Mouse (Mus musculus) stomach, embryonic 16.5 days (tissue): Measurements from ENCODE around the gene Slc28a1. TPM values are rescaled to one million over a fixed set of nuclear protein-coding genes. Genes with fewer than 3 reads are reported as not detected.

Experiments
- ATAC-seq: fragments of 200-750 bp; cut with Nextera tagmentation; 2 replicates; pipeline ENCODE4 v1.8.0; 2017; ENCODE audit warnings: moderate number of reproducible peaks, moderate TSS enrichment; ENCODE audit not compliant: insufficient read depth, low FRiP score
- H3K27ac ChIP-seq: fragments of 300-500 bp; sonication (generic); 2 replicates; pipeline ENCODE4 v1.5.1; 2014; ENCODE audit warnings: low read length
- H3K27me3 ChIP-seq: fragments of 300-500 bp; sonication (generic); 2 replicates; pipeline ENCODE4 v1.6.1; 2014; ENCODE audit warnings: low read length, control low read depth, mixed read lengths; ENCODE audit not compliant: control insufficient read depth, insufficient read depth
- H3K36me3 ChIP-seq: fragments of 300-500 bp; sonication (generic); 2 replicates; pipeline ENCODE4 v1.6.1; 2014; ENCODE audit warnings: low read length; ENCODE audit not compliant: control insufficient read depth, insufficient read depth
- H3K4me1 ChIP-seq: fragments of 300-500 bp; sonication (generic); 2 replicates; pipeline ENCODE4 v1.6.1; 2014; ENCODE audit warnings: low read length, control low read depth, mixed read lengths; ENCODE audit not compliant: control insufficient read depth, insufficient read depth
- H3K4me2 ChIP-seq: fragments of 300-500 bp; sonication (generic); 2 replicates; pipeline ENCODE4 v1.6.1; 2014; ENCODE audit warnings: low read depth, low read length, mixed read lengths
- H3K4me3 ChIP-seq: fragments of 300-500 bp; sonication (generic); replicated peaks from 2 replicates; pipeline ENCODE4 v1.5.1; 2014; ENCODE audit warnings: mild to moderate bottlenecking, low read length
- H3K9ac ChIP-seq: fragments of 300-500 bp; sonication (generic); 2 replicates; pipeline ENCODE4 v1.6.1; 2014; ENCODE audit warnings: low read length
- H3K9me3 ChIP-seq: fragments of 300-500 bp; sonication (generic); replicated peaks from 2 replicates; pipeline ENCODE4 v1.6.1; 2016; ENCODE audit warnings: low read length, control low read depth; ENCODE audit not compliant: control insufficient read depth
- WGBS: fragments of 180-500 bp; shearing (Covaris S2); extraction: QIAGEN DNeasy Blood & Tissue Kit; methylation state at CpG from one replicate; pipeline ENCODE4 v1.1.7; 2014; 5-methylcytosine and 5-hydroxymethylcytosine counted together
- polyA plus RNA-seq: library from polyadenylated mRNA; unstranded; fragments of >200 nt; fragmentation: Nextera tagmentation; extraction: Ambion mirVana; gene quantifications from 2 replicates; pipeline ENCODE4 v1.2.1, GENCODE M21; 2015

Slc28a1 gene
- polyA plus RNA-seq, 1 experiment from 2014 or later: 0.77 TPM

DNA sequence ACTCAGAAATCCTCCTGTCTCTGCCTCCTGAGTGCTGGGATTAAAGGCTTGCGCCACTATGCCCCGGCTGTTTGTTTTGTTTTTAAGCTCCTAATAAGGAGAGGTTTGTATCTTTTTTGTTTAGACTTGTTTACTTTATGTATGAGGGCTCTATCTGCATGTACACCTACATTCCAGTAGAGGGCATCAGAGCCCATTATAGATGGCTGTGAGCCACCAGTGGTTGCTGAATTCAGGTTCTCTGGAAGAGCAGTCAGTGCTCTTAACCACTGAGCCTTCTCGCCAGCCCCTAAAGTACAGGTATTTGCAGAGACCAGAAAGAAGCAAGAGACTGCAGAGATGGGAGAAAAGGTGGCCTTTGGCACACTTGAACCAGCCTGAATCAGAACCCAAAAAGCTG, 52.5 kb downstream of the Slc28a1 start:
- Histone ChIP-seq H3K4me3 (no peak overlapping the region), H3K27me3 (no peaks in the 10 kb centered on the region), H3K36me3 (no peaks in the 10 kb centered on the region), H3K9me3 (no peaks in the 10 kb centered on the region), H3K4me1 (no peaks in the 10 kb centered on the region), H3K9ac (no peak overlapping the region), H3K27ac (no peak overlapping the region), H3K4me2 (no peak overlapping the region)
- no peak; the same call in 1 of the 2 replicates for ATAC-seq
- 34% methylated on average over 3 of the region's 3 CpGs for WGBS

DNA sequence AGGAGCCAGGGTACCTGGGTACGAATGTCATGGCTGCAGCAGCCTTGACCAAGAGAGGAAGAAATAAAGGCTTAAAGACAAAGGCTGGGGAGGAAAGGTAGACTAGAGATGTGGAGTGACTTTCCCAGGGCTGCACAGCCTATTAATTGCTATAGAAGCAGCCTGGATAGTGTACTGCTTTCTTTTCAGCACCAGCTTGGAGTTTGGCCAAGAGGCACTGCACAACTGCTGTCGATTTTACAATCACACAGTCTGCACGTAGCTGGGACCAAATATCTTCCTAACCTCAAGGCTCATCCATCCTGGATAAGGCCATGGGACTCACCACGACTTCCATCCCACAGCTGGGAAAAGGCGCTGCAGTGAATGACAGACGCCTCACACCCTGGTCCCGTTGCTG, 54.8 kb downstream of the Slc28a1 start:
- Histone ChIP-seq H3K4me3 (no peak overlapping the region), H3K27ac (no peak overlapping the region), H3K36me3 (no peaks in the 10 kb centered on the region), H3K4me2 (no peak overlapping the region), H3K9ac (no peak overlapping the region), H3K4me1 (no peaks in the 10 kb centered on the region), H3K27me3 (no peaks in the 10 kb centered on the region), H3K9me3 (0 out of 2 replicates have a peak, but pooled peaks cover 4% of the 10 kb centered on the region)
- WGBS: 76% methylated on average over 7 of the region's 7 CpGs
- no peak for ATAC-seq

DNA sequence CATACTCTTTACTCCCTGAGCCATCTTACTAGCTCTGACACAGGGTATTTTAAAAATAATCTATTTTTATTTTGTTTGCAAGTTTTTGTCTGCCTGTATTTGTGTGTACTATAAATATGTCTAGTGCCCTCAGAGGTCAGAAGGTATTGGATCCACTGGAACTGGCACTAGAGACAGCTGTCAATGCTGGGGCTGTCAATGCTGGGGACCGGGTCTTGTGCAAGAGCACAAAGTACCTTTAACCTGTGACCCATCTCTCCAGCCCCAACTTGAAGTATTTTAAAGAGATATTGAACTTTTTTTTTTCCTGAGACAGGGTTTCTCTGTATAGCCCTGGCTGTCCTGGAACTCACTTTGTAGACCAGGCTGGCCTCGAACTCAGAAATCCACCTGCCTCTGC, 59.3 kb downstream of the Slc28a1 start:
- no peaks in the 10 kb centered on the region for H3K27me3 ChIP-seq
- H3K27ac ChIP-seq: no peak overlapping the region
- 0 out of 2 replicates have a peak, but pooled peaks cover 4% of the 10 kb centered on the region for H3K9me3 ChIP-seq
- no peak overlapping the region for H3K4me2 ChIP-seq
- ATAC-seq: no peak
- WGBS: 82% methylated on average over 2 of the region's 2 CpGs
- no peaks in the 10 kb centered on the region for H3K4me1 ChIP-seq
- H3K4me3 ChIP-seq: no peak overlapping the region
- no peaks in the 10 kb centered on the region for H3K36me3 ChIP-seq
- no peak overlapping the region for H3K9ac ChIP-seq

DNA sequence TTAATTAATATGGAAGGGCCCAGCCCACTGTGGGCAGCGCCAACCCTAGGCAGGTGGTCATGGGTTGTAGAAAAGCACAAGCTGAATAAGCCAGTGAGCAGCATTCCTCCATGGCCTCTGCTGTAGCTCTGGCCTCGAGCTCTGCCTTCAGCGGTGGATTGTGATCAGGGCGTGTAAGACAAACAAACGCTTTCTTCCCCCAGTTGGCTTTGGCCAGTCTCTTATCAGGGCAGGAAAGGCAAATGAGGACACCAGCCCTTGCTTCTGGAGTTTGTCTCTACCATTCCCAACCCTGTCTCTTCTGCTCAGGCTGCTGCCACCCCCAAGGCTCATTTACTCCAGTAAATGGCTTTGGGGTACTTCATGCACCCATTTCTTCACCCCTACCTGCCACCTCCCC, 60.1 kb downstream of the Slc28a1 start:
- Histone ChIP-seq H3K27ac (no peak overlapping the region), H3K9me3 (0 out of 2 replicates have a peak, but pooled peaks cover 4% of the 10 kb centered on the region), H3K27me3 (no peaks in the 10 kb centered on the region), H3K4me3 (no peak overlapping the region), H3K36me3 (no peaks in the 10 kb centered on the region), H3K4me2 (no peak overlapping the region), H3K9ac (no peak overlapping the region), H3K4me1 (no peaks in the 10 kb centered on the region)
- ATAC-seq: no peak
- 57% methylated on average over 5 of the region's 5 CpGs for WGBS

DNA sequence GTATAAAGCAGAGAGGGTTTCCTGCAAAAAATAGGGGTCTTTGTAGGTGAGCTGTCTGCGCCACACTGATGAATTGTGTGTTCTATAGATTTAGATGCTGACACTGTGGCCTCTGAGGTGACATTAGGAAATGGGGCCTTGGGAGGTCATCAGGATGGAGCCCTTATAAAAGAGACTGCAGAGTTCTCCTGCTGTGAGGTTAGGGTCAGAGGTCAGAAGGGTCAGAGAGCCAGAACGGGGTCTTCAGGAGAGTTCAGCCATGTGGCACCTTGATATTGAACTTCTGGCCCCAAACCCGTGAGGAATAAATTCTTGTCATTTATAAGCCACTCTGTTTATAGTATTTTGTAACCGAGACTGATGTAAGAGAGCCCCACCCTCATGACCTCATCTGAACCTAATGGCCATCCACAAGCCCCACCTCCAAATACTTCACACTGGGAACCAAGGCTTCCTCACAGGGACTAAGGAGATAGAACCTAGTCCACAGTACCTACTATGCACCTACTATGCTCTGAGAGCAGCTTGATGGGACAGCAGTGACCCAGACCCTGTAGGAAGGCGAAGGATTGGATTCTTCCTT, 61.7 kb downstream of the Slc28a1 start:
- WGBS: 51% methylated on average over 5 of the region's 5 CpGs
- Histone ChIP-seq H3K36me3 (no peaks in the 10 kb centered on the region), H3K4me1 (no peaks in the 10 kb centered on the region), H3K4me3 (no peak overlapping the region), H3K27ac (no peak overlapping the region), H3K4me2 (no peak overlapping the region), H3K9ac (no peak overlapping the region), H3K27me3 (no peaks in the 10 kb centered on the region), H3K9me3 (0 out of 2 replicates have a peak, but pooled peaks cover 4% of the 10 kb centered on the region)
- 0 out of 2 replicates have a peak, but pooled peaks have one; percentile 7 for ATAC-seq

DNA sequence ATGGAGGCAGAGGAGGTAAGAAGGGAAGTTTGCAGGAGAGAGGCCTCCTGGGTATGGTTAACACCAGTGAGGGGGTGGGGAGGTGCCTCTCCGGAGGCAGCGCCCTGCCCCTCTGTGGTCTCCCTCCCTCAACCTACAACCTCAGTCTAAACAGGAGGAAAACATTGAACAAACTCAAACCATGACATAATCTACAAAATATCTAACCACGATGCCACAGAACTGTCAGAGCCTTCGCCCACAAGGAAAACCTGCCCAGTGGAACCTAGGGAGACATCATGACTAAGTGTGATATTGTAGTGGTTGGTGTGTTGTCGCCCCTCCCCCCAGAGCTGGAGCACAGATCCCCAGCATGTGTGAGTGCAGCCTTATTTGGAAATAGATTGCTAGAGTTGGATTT, 64.9 kb downstream of the Slc28a1 start:
- no peaks in the 10 kb centered on the region for H3K27me3 ChIP-seq
- 54% methylated on average over 5 of the region's 5 CpGs for WGBS
- no peak overlapping the region for H3K9ac ChIP-seq
- no peaks in the 10 kb centered on the region for H3K4me1 ChIP-seq
- no peak for ATAC-seq
- no peak overlapping the region for H3K4me2 ChIP-seq
- no peak overlapping the region for H3K4me3 ChIP-seq
- no peaks in the 10 kb centered on the region for H3K9me3 ChIP-seq
- H3K27ac ChIP-seq: no peak overlapping the region
- H3K36me3 ChIP-seq: no peaks in the 10 kb centered on the region

DNA sequence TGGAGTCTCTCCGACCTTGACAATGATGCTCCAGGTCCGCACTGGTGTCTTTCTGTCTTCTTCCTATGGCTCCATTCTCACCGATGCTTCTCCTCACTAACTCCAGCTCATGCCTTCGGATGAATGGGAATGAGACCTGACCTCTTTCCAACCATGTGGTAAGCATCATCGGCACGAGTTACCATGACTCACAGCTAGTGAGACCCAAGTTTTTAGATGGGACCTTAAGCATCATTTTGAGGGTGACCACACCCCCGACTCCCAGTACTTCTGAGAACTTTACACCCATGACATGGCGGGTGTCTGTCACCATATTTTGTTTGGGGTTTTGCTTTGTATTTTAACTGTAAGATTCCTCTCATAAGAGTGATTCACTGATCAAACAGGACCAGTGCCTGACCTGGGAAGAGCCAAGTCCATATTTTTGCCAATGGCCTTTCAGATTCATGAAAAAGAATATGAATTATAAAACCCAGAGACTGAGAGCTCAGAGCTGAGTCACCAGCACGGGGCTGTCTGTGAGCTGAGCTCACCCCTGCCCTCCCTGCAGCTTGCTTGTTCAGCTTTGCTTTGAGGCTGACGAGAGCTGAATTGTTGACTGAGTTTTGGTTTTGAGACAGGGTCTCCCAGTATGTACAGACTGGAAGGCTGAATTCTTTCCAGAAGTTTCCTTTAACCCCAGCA, 68.0 kb downstream of the Slc28a1 start:
- Histone ChIP-seq H3K9ac (no peak overlapping the region), H3K27me3 (no peaks in the 10 kb centered on the region), H3K4me2 (no peak overlapping the region), H3K9me3 (no peaks in the 10 kb centered on the region), H3K36me3 (no peaks in the 10 kb centered on the region), H3K4me3 (no peak overlapping the region), H3K27ac (no peak overlapping the region), H3K4me1 (no peaks in the 10 kb centered on the region)
- WGBS: 76% methylated on average over 10 of the region's 10 CpGs
- ATAC-seq: no peak

DNA sequence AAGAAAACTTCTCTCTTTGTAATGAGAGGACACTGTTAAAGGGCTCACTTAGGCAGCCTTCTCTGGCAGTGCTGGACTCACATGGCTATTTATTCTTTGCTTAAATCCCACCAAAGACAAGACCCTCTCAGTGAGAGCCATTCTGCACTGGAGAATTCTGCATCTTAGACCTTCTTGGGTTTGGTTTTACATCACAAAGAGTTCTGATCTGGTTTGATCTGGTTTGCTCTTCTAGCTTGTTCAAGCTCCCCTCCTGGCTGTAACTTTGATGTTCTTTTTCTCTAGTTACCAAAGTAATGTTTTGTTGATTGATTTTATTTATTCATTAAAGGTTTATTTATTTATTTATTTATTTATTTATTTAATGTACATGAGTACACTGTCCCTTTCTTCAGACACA, 68.6 kb downstream of the Slc28a1 start:
- Histone ChIP-seq H3K4me3 (no peak overlapping the region), H3K4me1 (no peaks in the 10 kb centered on the region), H3K9me3 (no peaks in the 10 kb centered on the region), H3K9ac (no peak overlapping the region), H3K27me3 (no peaks in the 10 kb centered on the region), H3K4me2 (no peak overlapping the region), H3K27ac (no peak overlapping the region), H3K36me3 (no peaks in the 10 kb centered on the region)
- ATAC-seq: no peak

DNA sequence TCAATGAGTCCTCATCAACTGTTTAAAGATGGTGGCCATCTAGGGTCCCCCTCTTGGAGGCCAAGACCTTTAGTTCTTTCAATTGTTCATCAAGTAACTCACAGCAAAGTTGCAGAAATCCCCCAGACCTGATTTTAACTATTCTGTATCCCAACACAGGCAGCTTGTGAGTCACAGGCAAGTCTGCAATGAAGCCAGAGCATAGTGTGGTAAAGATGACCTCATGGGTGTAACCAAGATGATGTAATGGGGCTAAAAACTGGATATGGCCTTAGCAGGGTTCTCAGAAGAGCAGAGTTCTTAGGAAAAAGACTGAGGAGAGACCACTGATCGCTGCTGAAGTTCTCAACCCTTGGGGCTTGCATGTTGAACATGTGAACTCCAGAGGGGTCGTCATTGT, 69.5 kb downstream of the Slc28a1 start:
- H3K9ac ChIP-seq: no peak overlapping the region
- 81% methylated on average over 2 of the region's 2 CpGs for WGBS

More for the DNA sequence above, 69.5 kb downstream of the Slc28a1 start:
- H3K4me2 ChIP-seq: no peak overlapping the region
- no peaks in the 10 kb centered on the region for H3K4me1 ChIP-seq
- H3K9me3 ChIP-seq: no peaks in the 10 kb centered on the region
- ATAC-seq: no peak
- H3K27ac ChIP-seq: no peak overlapping the region
- no peaks in the 10 kb centered on the region for H3K36me3 ChIP-seq
- no peak overlapping the region for H3K4me3 ChIP-seq
- no peaks in the 10 kb centered on the region for H3K27me3 ChIP-seq
